8 mouse cellular contexts compared by ENCODE assay signal in the genomic region with DNA sequence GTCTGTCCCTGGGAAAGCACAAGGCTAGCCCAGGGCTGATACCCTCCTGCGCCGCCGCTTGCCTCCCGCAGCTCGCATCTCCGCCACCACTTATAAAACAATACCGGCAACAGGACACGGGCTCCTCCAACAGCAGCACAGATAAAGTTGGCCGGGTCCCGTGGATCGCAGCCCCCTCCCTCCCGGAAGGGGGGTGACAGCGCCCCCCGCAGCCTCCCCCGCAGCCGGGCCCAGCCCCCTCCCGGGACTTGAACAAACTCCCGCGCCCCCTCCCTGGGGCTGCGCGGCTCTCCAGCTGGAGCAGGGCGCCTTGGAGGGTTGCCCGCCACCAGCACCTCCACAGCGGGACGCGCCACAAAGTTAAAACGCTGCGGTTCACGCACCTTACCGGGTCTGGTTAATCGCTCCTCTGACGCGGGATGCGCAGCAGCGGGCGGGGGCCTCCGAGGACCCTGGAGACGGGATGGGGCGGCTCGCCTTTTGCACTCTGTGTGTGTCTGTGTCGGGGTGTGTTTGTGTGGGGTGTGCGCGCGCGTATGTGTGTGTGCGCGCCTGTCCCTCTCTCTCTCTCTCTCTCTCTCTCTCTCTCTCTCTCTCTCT. TPM values are rescaled to one million over a fixed set of nuclear protein-coding genes. Genes with fewer than 3 reads are reported as not detected.
A peak's percentile ranks its signal among the peaks of the same experiment; 100 is the strongest.
DNase-seq lines count a peak whose midpoint lies in the region; ATAC-seq and TF ChIP-seq lines count a peak whose summit lies in the region.

A gene (minus strand): TSS at position 547 of the 600 bp plus-strand sequence.

- H3K27me3 ChIP-seq in ES-Bruce4 (ENCODE audit: control insufficient read depth, insufficient read depth, low read length, poor library complexity, severe bottlenecking) = peaks cover 16% of the 10 kb centered on the region
- H3K27me3 ChIP-seq in neural tube, embryonic 14.5 days (ENCODE audit: control insufficient read depth, insufficient read depth, low read length) = no peaks in the 10 kb centered on the region

- no peak for TF ChIP-seq CTCF in ES-Bruce4 (IDR thresholded peaks at IDR 0.05; ENCODE audit: low read depth, low read length)

- H3K36me3 ChIP-seq in ES-Bruce4 (ENCODE audit: control insufficient read depth, insufficient read depth, low read length, poor library complexity, severe bottlenecking) = no peaks in the 10 kb centered on the region
- no peaks in the 10 kb centered on the region for H3K36me3 ChIP-seq in neural tube, embryonic 14.5 days (ENCODE audit: control insufficient read depth, insufficient read depth, low read length)

- under 1% methylated on average over 39 of the region's 47 CpGs for WGBS in neural tube, embryonic 14.5 days

- no peak within 1 kb of the TSS for H3K27ac ChIP-seq in ES-Bruce4 (ENCODE audit: insufficient read depth, low read length)
- H3K27ac ChIP-seq in brown adipose tissue, adult 24 weeks (replicated peaks; ENCODE audit: low read depth, low read length) = peak within 1 kb of the TSS; percentile 98
- H3K27ac ChIP-seq in neural tube, embryonic 14.5 days (ENCODE audit: low read depth, low read length) = peak within 1 kb of the TSS; percentile 80

- no peaks in the 10 kb centered on the region for H3K4me1 ChIP-seq in ES-Bruce4 (ENCODE audit: control insufficient read depth, insufficient read depth, low read length)
- H3K4me1 ChIP-seq in brown adipose tissue, adult 24 weeks (ENCODE audit: control insufficient read depth, insufficient read depth, insufficient read length, low read length) = 0 out of 2 replicates have a peak, but pooled peaks cover 2% of the 10 kb centered on the region
- H3K4me1 ChIP-seq in neural tube, embryonic 14.5 days (ENCODE audit: control insufficient read depth, insufficient read depth, low read length) = peaks cover 3% of the 10 kb centered on the region; the same call in 1 of the 2 replicates

- H3K4me3 ChIP-seq in ES-Bruce4 (ENCODE audit: low read depth, low read length) = peak within 1 kb of the TSS; percentile 66
- peak within 1 kb of the TSS; percentile 98 for H3K4me3 ChIP-seq in brown adipose tissue, adult 24 weeks (ENCODE audit: insufficient read depth, low read depth, low read length)
- H3K4me3 ChIP-seq in neural tube, embryonic 14.5 days (ENCODE audit: low read depth, low read length) = peak within 1 kb of the TSS; percentile 72

- peak within 1 kb of the TSS; percentile 90 for H3K4me2 ChIP-seq in neural tube, embryonic 14.5 days (ENCODE audit: low read depth, low read length)

- DNase-seq in heart, postnatal 4 days = peak; percentile 65
- peak in 1 of 2 experiments; percentile 38 for DNase-seq in layer of hippocampus, adult 8-10 months (ENCODE audit: low spot score in 2 of 2)
- peak; percentile 33 to 48 for DNase-seq in lung, adult 18-20 months
- DNase-seq in thymus, adult 18-20 months = peak; percentile 14 to 15

- peak within 1 kb of the TSS; percentile 52 for H3K9ac ChIP-seq in ES-Bruce4 (ENCODE audit: low read depth, poor library complexity, severe bottlenecking)
- peak within 1 kb of the TSS; percentile 80 for H3K9ac ChIP-seq in neural tube, embryonic 14.5 days (replicated peaks; ENCODE audit: low read depth, low read length)

- TF ChIP-seq EP300 in ES-Bruce4 (IDR thresholded peaks at IDR 0.05; ENCODE audit: insufficient read depth, low read depth, low read length) = 0 out of 2 replicates have a peak, but pooled peaks have one; percentile 6

- H3K9me3 ChIP-seq in ES-Bruce4 (replicated peaks; ENCODE audit: control insufficient read depth, insufficient read depth, low read length, poor library complexity, severe bottlenecking) = no peaks in the 10 kb centered on the region
- no peaks in the 10 kb centered on the region for H3K9me3 ChIP-seq in neural tube, embryonic 14.5 days (ENCODE audit: control insufficient read depth, low read length)

- peak; percentile 54 for ATAC-seq in frontal cortex, adult (ENCODE audit: low TSS enrichment)
- peak; percentile 83 for ATAC-seq in neural tube, embryonic 14.5 days (ENCODE audit: low read depth)

- TF ChIP-seq POLR2A in ES-Bruce4 (IDR thresholded peaks at IDR 0.05; ENCODE audit: insufficient read depth, low read length) = no peak

RNA-seq across cellular contexts. Expression of the gene that starts here (rescaled TPM):
- polyA plus RNA-seq in ES-Bruce4 (2011; ENCODE audit: insufficient read depth, insufficient read length, low read depth, missing spikeins) = 0.38 TPM in 1 of 2 replicates, not detected in the other
- polyA plus RNA-seq in brown adipose tissue, adult 24 weeks (2012; ENCODE audit: insufficient read depth, insufficient read length, missing spikeins) = 4.6 and 4.9 TPM in 2 replicates
- total RNA-seq in heart, postnatal 4 days (2021) = 1 to 10 TPM; 3.7 to 5.4 TPM
- 10 to 100 TPM; 38.4 to 42.4 (median 40.8) TPM for total RNA-seq in layer of hippocampus, adult 8-10 months (2022)
- 28.2 and 34.6 TPM in 2 replicates for polyA plus RNA-seq in neural tube, embryonic 14.5 days (2014; fragmentation: Nextera tagmentation; extraction: Ambion mirVana)

Comparison
In these comparisons a context has a peak if more than half of its experiments do, and no peak if none do; other contexts are left out.
1. RNA of the gene that starts here (total RNA-seq): 38.4 to 42.4 TPM in layer of hippocampus, adult 8-10 months; 3.7 to 5.4 TPM in heart, postnatal 4 days; every median in the first group is over 4 times any median in the second.
2. Peak in every context shown above with its lines, with median percentiles within 50 percentile points of each other: H3K4me3 ChIP-seq.